Mouse (Mus musculus) ovary, adult 10 weeks (tissue): ENCODE data around the gene Olfr586. TPM values are rescaled to one million over a fixed set of nuclear protein-coding genes. Genes with fewer than 3 reads are reported as not detected.

Experiments used
- polyA plus RNA-seq: library from polyadenylated mRNA; stranded (reverse); fragments of 350-450 nt; fragmentation: Illumina TruSeq; extraction: RNeasy Lipid Tissue Mini Kit (QIAGEN cat#74804); gene quantifications from one replicate; pipeline ENCODE4 v1.2.3, GENCODE M21; 2014

Gene Olfr586
- polyA plus RNA-seq = not detected

DNA sequence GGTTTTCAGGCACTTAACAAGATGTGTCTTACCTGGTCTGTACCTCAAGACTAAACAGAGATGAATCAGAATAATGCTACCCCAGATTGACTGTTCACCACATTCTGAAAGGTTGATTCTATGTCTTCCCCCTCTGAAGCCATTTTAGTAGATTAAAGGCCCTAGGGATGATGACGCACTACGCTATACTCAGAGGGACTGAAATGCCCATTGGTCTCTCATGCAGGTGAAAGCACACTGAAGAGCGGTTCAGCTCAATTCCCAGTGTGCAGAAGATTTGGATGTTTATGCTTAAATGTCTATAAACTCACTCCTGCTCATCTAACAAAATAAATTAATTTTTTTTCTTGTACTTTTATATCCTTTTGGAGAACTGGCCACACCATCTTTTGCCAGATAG, at the start of gene Olfr586:
TSS of gene Olfr586 (minus strand) at position 101 of the 400 bp plus-strand sequence.

DNA sequence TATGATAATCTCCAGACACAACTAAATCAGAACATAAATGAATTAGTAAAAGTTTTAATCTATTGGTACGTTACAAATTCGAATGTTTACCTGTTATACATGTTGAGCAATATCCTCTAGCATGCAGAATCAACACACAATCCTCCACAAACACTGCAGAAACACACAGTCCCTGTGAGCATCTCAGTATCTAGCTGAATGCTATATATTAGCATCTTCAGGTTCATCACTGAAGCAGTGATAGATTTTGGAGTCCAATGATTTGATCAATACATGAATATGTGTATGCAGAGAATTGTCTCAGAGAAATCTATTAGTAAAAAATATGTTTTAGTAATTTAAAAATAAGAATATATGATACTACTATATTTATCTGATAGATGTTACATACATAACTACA, 30.8 kb upstream of the Olfr586 start, which contains the start of gene Olfr589:
TSS of gene Olfr589 (minus strand) at position 101 of the 400 bp plus-strand sequence.

DNA sequence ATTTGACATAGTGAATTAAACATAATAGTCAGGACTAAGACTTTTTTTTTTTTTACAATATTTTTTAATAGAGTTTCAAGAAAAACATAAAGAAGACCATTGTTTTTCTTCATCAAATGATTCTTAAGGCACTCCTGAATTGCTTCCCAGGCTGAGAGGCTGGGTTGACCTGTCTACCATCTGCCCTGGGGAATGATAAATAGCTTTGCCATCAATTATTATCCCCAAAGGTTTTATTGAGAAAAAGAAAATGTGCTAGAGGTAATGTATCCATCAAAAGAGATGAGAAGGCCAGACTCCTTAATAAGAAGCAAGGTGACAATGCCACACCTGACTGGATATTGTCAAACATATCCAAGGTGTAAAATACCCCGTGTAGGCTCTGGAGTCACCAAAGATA, 15.1 kb upstream of the Olfr586 start, which contains the start of gene Olfr588-ps1:
TSS of gene Olfr588-ps1 (plus strand) at position 301 of the 400 bp plus-strand sequence.

DNA sequence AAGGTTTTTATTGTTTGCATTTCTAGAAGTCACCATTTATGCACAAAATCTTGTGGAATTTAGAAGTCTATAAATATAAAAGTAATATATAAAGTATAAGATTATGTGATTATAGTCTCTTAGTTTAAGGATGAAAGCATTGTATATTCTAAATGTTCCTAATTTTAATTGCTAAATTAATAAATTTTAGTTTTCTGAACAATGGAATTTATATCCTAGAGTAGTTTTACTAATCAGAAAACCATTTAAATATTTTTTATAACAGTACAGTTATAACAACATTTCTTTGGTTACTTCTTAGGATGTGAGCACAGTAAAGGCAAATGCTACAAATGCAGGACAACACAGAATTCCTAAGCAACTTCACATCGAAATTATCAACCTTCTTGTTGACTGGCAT, 28.0 kb downstream of the Olfr586 start, which contains the start of gene Olfr585:
TSS of gene Olfr585 (plus strand) at position 301 of the 400 bp plus-strand sequence.

DNA sequence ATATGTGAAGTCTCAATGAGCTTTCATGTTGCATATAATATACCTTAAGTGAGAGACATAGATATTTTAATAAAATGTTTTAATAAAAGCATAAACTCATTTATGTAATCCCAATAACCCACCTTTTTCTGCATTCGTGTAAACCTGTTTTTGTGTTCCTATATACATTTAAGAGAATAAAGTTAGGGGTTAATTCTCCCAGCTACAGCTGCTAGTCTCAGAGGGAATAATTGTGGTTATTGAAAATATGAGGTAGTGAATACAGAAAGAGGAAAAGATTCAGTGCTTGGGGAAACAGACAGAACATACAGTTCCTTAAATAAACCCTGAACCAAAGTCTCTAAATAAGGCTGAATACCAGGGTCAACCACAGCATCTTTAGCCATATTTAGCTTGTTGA, 43.9 kb downstream of the Olfr586 start, which contains the start of gene Olfr584:
TSS of gene Olfr584 (plus strand) at position 301 of the 400 bp plus-strand sequence.

Other genes with a start within 250 kb of the Olfr586 start
- not detected for gene Olfr568, start 248.5 kb downstream of the Olfr586 start, polyA plus RNA-seq
- not detected for gene Olfr569, start 234.8 kb downstream of the Olfr586 start, polyA plus RNA-seq
- not detected for gene Olfr570, start 231.1 kb downstream of the Olfr586 start, polyA plus RNA-seq
- gene Olfr571, start 208.1 kb downstream of the Olfr586 start, polyA plus RNA-seq = not detected
- not detected for gene Olfr572, start 201.2 kb downstream of the Olfr586 start, polyA plus RNA-seq
- not detected for gene Olfr573-ps1, start 183.1 kb downstream of the Olfr586 start, polyA plus RNA-seq
- gene Olfr574, start 177.2 kb downstream of the Olfr586 start, polyA plus RNA-seq = not detected
- not detected for gene Olfr575, start 166.9 kb downstream of the Olfr586 start, polyA plus RNA-seq
- gene Olfr576, start 163.0 kb downstream of the Olfr586 start, polyA plus RNA-seq = not detected
- not detected for gene Olfr577, start 149.7 kb downstream of the Olfr586 start, polyA plus RNA-seq
- not detected for gene Olfr578, start 136.3 kb downstream of the Olfr586 start, polyA plus RNA-seq
- not detected for gene Olfr582, start 87.6 kb downstream of the Olfr586 start, polyA plus RNA-seq
- not detected for gene Olfr583, start 74.3 kb downstream of the Olfr586 start, polyA plus RNA-seq
- gene Olfr584, start 43.8 kb downstream of the Olfr586 start, polyA plus RNA-seq = not detected
- gene Olfr585, start 27.9 kb downstream of the Olfr586 start, polyA plus RNA-seq = not detected
- not detected for gene Olfr588-ps1, start 15.2 kb upstream of the Olfr586 start, polyA plus RNA-seq
- gene Olfr589, start 30.7 kb upstream of the Olfr586 start, polyA plus RNA-seq = not detected
- not detected for gene Olfr591, start 52.7 kb upstream of the Olfr586 start, polyA plus RNA-seq
- not detected for gene Olfr592, start 59.2 kb upstream of the Olfr586 start, polyA plus RNA-seq
- not detected for gene Olfr593, start 86.2 kb upstream of the Olfr586 start, polyA plus RNA-seq
- gene Olfr594, start 91.4 kb upstream of the Olfr586 start, polyA plus RNA-seq = not detected
- gene Usp17ld, start 126.9 kb upstream of the Olfr586 start, polyA plus RNA-seq = not detected
- not detected for gene Olfr596, start 180.0 kb upstream of the Olfr586 start, polyA plus RNA-seq
- gene Olfr597, start 190.7 kb upstream of the Olfr586 start, polyA plus RNA-seq = not detected
- not detected for gene Olfr598, start 197.9 kb upstream of the Olfr586 start, polyA plus RNA-seq
- not detected for gene Olfr599, start 210.3 kb upstream of the Olfr586 start, polyA plus RNA-seq
- not detected for gene Olfr600, start 224.0 kb upstream of the Olfr586 start, polyA plus RNA-seq
- gene Olfr601, start 237.0 kb upstream of the Olfr586 start, polyA plus RNA-seq = not detected